Comparison of ENCODE assay signal across 1 mouse cellular context in genomic region chr10:5573328-5573727, GRCm38 (mm10).
TF ChIP-seq lines count a peak whose summit lies in the region.

No protein-coding gene starts in this region.

TF ChIP-seq in MEL, 35 proteins besides CTCF, POLR2A, EP300 and RAD21:
- TF ChIP-seq SMC3 (IDR thresholded peaks at IDR 0.05; ENCODE audit: low read depth, low read length) (peak; percentile 21; the same call in 1 of the 2 replicates), MAFK (IDR thresholded peaks at IDR 0.05; ENCODE audit: borderline replicate concordance, low read depth, low read length) (no peak)
